Mouse (Mus musculus) thymus, postnatal 25 days (tissue): ENCODE results near the gene Dcaf1.

ENCODE experiments used
- DNase-seq: peaks from one replicate; pipeline ENCODE4 v3.0.0; 2022

Gene Dcaf1

GRCm38 (mm10) chr9:106911624-106912023 is 90.0 kb downstream of the Dcaf1 start:
- no peak for DNase-seq

DNA sequence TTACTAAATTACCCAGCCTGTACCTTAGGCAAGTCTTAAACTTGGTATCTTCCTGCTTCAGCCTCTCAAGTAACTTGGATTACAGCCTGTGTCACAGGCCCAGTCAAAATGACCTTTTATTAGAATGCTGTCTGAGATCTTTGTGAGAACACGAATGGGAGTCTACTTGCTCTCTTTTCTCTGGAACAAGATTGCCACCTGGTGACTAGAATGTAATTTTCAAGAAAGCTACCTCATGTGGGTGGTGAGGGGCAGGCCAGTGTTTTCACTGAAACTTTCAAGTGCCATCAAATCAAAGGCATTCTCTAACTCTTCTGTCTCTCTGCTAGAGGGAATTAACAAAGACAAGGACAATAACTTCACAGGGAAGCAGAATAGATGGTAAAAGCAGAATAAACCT is 92.1 kb downstream of the Dcaf1 start:
- DNase-seq, result no peak

DNA sequence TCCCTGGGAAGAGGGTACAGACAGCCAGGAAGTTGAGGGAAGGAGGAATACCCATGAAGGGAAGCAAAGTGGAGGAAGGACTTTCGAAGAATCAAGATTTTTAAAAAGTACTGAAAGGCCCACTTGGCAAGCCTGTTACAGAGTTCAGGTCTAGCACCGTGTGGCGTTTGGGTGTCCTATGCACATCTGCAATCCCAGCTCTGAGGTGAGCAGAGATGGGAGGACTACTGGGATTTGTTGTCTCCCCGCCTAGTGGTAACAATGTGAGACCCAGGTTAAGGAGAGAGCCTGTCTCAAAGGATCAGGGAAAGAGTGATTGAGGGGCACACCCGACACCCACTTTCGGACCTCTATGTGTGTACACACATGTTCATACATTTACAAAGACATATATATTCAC is 93.2 kb downstream of the Dcaf1 start:
- no peak for DNase-seq
